Mouse (Mus musculus): ENCODE results near the gene Maip1.

Maip1 gene

GRCm38 (mm10) chr1:57406187-57407151 lies at the start of gene Maip1, which contains the start of gene Tyw5:
Gene Maip1 (plus strand): TSS chr1:57406328.
Gene Tyw5 (minus strand): TSS chr1:57407101.
- DNase-seq (ENCODE audit: low read depth, low spot score), result peak; percentile 88

DNA sequence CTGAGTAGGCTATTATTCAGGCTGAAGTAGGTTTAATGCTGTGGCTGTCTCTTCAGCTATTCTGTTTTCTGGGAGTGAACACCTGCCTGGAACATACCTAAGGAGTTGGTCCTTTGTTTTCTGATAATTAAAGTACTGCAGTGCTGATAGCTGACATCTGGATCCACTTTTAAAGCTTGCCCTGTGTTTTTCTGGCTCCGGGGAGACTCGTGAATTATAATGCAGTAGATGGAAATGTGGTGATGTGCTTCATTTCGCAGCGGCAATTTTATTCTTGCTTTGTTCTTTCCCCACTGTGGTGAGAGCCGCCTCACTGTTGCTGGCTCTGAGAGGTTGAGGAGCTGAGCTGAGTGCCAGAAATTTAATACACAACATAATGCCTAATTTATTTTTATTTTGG lies 47.6 kb upstream of the Maip1 start:
- DNase-seq (ENCODE audit: low read depth, low spot score), result peak; percentile 62

DNA sequence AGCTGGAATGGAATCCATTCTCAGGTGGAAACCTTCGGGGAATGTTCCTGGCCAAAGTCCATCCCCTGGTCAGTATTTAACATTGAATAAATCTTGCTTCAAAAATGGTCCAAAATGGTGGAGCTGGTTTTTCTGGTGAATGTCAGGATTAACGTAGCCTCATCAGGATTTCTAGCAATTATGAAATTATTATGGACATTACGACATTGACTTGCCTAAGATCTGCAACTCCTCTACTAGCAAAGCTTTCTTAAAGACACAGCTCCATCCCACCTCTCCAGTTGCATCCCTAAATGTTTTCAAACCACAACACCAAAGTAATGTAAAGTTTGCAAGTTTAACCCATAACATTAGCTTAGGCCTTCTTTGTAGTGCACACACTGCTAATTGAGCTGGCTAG lies 38.7 kb upstream of the Maip1 start:
- DNase-seq (ENCODE audit: low read depth, low spot score), result no peak

DNA sequence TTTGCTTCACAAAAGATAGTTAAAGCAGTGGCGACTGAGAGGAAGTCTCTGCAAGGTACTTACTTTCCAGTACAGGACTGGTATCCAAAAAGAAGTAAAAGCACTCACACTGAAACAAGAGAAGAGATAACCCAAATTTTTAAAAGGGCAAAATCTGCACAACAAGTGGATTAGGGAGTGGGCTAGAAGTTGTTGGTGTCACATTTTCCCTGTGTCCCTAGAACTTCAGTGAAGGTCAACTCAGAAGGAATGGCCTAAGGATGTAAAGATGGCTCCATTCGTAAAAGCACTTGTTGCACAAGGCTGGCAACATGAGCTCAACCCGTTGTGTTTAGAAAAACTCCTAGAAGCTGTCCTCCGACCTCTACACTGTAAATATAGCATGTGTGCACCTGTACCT lies 37.0 kb upstream of the Maip1 start:
- no peak for DNase-seq (ENCODE audit: low read depth, low spot score)

DNA sequence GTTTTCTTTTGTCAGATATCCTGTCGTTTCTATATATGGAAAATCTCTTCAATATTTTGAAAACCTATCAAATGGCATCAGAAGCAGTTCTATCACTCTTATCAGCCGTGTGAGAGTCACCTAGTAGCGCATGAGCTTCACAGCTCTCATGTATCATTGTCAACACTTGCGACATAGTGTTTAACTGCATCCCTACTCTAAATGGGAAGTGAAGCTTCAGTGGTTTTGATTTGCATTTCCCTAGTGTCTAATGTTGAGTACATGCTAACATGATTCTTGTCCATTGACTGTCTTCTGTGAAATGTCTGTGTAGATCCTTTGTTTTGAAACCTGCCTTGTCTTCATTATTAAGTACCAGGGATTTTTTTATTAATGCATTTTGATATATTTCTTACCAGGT lies 35.7 kb upstream of the Maip1 start:
- DNase-seq (ENCODE audit: low read depth, low spot score), result no peak

DNA sequence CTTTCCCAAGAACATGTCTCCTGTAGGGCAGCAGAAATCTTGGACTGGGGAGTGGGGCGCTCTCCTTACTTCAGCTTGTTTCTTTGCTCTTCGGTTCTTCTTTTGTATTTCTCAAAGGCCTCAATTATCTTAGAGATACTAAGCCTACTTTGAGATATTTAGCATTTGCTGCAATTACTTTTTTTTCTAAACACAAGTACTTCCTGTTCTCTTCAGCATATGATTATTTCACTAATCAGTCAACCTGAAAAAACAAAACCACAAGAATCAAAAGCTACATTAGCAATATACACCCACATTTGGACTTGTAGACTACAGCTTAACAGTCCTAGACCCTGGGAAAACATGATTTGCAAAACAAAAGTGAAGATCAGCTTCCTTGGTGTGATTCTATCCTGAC lies 30.9 kb upstream of the Maip1 start:
- DNase-seq (ENCODE audit: low read depth, low spot score), result no peak

- no peak for DNase-seq (ENCODE audit: low read depth, low spot score)
These were observed 29.3 kb upstream of the Maip1 start for GRCm38 (mm10) chr1:57376806-57377205.

- DNase-seq (ENCODE audit: low read depth, low spot score), result peak; percentile 93
These were observed 28.5 kb upstream of the Maip1 start, which contains the start of gene 1700066M21Rik for GRCm38 (mm10) chr1:57377376-57378341. Gene 1700066M21Rik (plus strand): TSS chr1:57377620.

- DNase-seq (ENCODE audit: low read depth, low spot score), result no peak
These were observed 19.6 kb upstream of the Maip1 start for GRCm38 (mm10) chr1:57386519-57386918.

DNA sequence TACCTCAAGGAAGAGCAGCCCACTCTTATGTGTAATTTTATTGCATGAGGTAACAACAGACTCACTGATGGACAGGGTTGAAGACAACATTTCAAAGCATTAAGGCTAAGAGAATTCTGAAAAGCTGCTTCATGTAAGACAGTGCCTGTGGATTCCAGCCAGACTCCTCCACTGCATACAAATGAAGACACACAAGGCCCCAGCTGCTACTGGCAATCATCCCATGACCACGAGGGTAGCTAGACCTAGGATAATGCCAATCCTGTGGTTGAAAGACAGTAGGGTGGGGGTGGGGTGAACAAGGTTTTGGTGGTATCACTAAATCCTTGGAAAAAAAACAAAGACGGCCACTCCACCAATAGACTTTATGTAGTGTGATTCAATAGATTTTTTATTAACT lies 18.3 kb upstream of the Maip1 start:
- DNase-seq (ENCODE audit: low read depth, low spot score), result no peak

DNA sequence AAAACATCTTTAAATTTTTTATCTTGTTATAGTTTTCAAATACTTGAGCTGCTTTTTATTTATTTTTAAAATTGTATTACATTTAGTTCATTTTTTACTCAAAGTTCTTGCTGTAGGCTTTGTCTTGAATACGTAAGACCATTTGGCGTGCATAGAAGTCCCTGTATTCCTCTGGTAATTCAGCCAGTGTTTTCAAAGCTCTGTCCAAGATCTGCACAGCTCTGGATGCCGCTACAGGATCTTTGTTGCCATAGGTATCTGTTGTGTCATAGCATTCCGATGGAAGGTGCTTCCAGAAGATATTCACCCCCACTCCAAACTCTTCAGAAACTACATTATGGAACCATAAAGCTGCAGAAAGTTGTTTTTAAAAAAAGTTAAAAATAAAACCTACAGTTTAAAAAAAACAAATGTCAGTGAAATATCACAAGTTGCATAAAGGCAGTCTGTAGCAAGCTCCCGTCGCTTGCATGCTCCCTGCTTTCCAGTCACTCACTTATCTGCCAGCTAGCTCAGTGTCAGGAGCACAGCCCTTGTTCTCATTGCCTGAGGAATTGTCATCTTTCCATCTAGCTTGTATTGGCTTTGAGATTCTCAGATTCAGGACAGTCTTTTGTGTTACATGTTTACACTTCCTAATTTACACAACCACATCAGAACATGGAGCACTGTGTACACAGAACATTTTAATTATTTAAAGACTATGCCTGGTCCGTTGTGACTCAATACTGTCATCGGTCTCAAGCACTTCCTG lies 17.5 kb upstream of the Maip1 start:
- no peak for DNase-seq (ENCODE audit: low read depth, low spot score)

- no peak for DNase-seq (ENCODE audit: low read depth, low spot score)
These were observed 14.9 kb upstream of the Maip1 start for GRCm38 (mm10) chr1:57390993-57391790.

DNA sequence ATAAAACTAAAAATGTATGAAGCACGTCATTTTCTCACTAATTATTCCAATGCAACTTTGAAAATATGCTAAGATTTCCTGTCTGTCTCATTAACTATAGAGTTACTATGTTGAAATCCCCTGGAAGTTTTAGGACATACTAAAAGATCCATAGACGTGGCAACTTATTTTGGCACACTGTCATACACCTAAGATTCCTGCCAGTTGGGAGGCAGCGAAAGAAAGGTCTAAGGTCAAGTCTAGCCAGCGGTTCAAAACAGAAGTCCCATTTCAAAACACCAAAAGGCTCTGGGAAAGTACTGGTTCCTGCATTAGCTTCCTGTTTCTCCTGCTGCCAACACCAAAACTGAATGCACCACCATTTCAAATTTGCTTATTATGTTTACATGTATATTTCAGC lies 13.7 kb upstream of the Maip1 start:
- DNase-seq (ENCODE audit: low read depth, low spot score), result no peak

GRCm38 (mm10) chr1:57394051-57394450 lies 12.1 kb upstream of the Maip1 start:
- DNase-seq (ENCODE audit: low read depth, low spot score), result peak; percentile 61

- DNase-seq (ENCODE audit: low read depth, low spot score), result no peak
These were observed 5.8 kb upstream of the Maip1 start for GRCm38 (mm10) chr1:57400321-57400720.

- DNase-seq (ENCODE audit: low read depth, low spot score), result no peak
These were observed 5.3 kb upstream of the Maip1 start for GRCm38 (mm10) chr1:57400877-57401276.

- DNase-seq (ENCODE audit: low read depth, low spot score), result no peak
These were observed 4.0 kb upstream of the Maip1 start for GRCm38 (mm10) chr1:57402116-57402515.

DNA sequence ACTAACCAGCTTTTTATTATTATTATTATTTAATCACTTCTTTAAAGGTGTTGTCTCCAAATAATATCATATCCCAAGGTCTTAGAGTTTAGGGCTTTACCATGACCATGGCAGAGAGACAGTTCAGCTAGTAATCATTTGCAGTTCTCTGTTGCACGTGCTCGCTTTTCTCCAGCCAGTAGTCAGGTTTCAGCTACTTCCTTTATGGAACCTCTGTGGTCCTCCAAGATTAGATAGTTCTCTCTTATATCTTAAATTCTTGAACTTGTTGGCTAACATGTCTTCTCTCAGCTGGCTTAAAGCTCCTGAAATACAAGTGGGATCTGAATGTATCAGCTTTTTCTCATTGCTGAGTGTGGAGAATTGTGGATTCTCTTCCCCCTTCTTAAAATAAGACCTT lies 2.9 kb downstream of the Maip1 start:
- DNase-seq (ENCODE audit: low read depth, low spot score), result no peak

- no peak for DNase-seq (ENCODE audit: low read depth, low spot score)
These were observed 7.3 kb downstream of the Maip1 start for GRCm38 (mm10) chr1:57413397-57413796.

DNA sequence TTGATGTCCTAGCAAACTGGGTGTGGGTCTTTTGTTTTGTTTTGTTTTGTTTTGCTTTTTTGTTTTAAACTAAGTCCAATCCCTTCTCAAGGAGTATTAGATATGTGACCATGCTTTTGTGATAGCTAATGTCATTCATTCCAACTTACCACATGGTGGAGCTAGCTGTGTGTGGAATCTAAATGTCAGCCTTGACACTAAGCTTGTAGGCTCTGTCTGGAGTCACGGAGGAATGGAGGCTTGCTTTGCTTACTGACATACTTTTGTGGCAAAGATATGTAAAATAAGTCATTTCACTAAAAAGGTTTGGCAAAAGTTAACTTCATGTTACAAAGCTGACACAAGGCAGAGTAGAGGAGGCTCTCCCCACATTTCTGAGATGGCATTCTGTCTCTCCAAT lies 17.6 kb downstream of the Maip1 start:
- DNase-seq (ENCODE audit: low read depth, low spot score), result peak; percentile 43
